Mouse (Mus musculus) embryonic fibroblast, embryonic 13.5 days (primary cell): ENCODE results near the gene Krtap5-4. TPM values are rescaled to one million over a fixed set of nuclear protein-coding genes. Genes with fewer than 3 reads are reported as not detected.
A peak's percentile ranks its signal among the peaks of the same experiment; 100 is the strongest.
"Not testable (repeated sequence)": the region's sequence is repeated elsewhere in the genome, so short reads cannot be mapped to it uniquely, and the experiment has no call there.

Experiments
- H3K27ac ChIP-seq: 2 replicates; pipeline ENCODE4 v1.5.1; 2012; ENCODE audit warnings: low read length, control low read depth, inconsistent platforms; ENCODE audit not compliant: insufficient read depth
- H3K4me1 ChIP-seq: 2 replicates; pipeline ENCODE4 v1.6.1; 2011; ENCODE audit warnings: low read length; ENCODE audit not compliant: control insufficient read depth, insufficient read depth
- H3K4me3 ChIP-seq: 2 replicates; pipeline ENCODE4 v1.5.1; 2011; ENCODE audit warnings: mild to moderate bottlenecking, control low read depth, low read length; ENCODE audit not compliant: insufficient read depth
- CTCF ChIP-seq: IDR thresholded peaks from 2 replicates; pipeline ENCODE4 v1.5.1; 2011; ENCODE audit warnings: mild to moderate bottlenecking, control low read depth, low read length, moderate library complexity, borderline replicate concordance; ENCODE audit not compliant: insufficient read depth
- POLR2A ChIP-seq: IDR thresholded peaks from 2 replicates; pipeline ENCODE4 v1.6.1; 2011; ENCODE audit warnings: low read depth, mild to moderate bottlenecking, control low read depth, low read length, moderate library complexity
- polyA plus RNA-seq: library from polyadenylated mRNA; stranded (reverse); fragments of >200 nt; gene quantifications from 2 replicates; pipeline ENCODE4 v1.2.4, GENCODE M21; 2011; ENCODE audit warnings: low read depth; ENCODE audit not compliant: missing spikeins, insufficient read length

Gene Krtap5-4
- polyA plus RNA-seq, 1 experiment = not detected

GRCm38 (mm10) chr7:142322641-142323040, 19.3 kb downstream of the Krtap5-4 start:
- Histone ChIP-seq H3K4me3 (no peak overlapping the region), H3K4me1 (no peaks in the 10 kb centered on the region), H3K27ac (no peak overlapping the region)
- no peak for TF ChIP-seq POLR2A
- TF ChIP-seq CTCF = no peak

GRCm38 (mm10) chr7:142323396-142324117, 20.2 kb downstream of the Krtap5-4 start:
- H3K4me3 ChIP-seq = no peak overlapping the region
- TF ChIP-seq CTCF = no peak
- H3K27ac ChIP-seq = no peak overlapping the region
- H3K4me1 ChIP-seq = no peaks in the 10 kb centered on the region

GRCm38 (mm10) chr7:142326714-142327445, 23.5 kb downstream of the Krtap5-4 start:
- Histone ChIP-seq H3K4me1 (no peaks in the 10 kb centered on the region), H3K27ac (no peak overlapping the region), H3K4me3 (no peak overlapping the region)
- no peak for TF ChIP-seq CTCF
- no peak for TF ChIP-seq POLR2A

- no peaks in the 10 kb centered on the region for H3K4me1 ChIP-seq
- no peak overlapping the region for H3K27ac ChIP-seq
- no peak for TF ChIP-seq CTCF
- no peak for TF ChIP-seq POLR2A
- no peak overlapping the region for H3K4me3 ChIP-seq
Observed at GRCm38 (mm10) chr7:142328507-142328906, 25.2 kb downstream of the Krtap5-4 start.

- Histone ChIP-seq H3K4me1 (no peaks in the 10 kb centered on the region), H3K27ac (no peak overlapping the region)
Observed at GRCm38 (mm10) chr7:142330271-142330724, 26.9 kb downstream of the Krtap5-4 start.

GRCm38 (mm10) chr7:142331281-142331680, 27.9 kb downstream of the Krtap5-4 start:
- Histone ChIP-seq H3K27ac (no peak overlapping the region), H3K4me1 (no peaks in the 10 kb centered on the region), H3K4me3 (no peak overlapping the region)
- TF ChIP-seq POLR2A = no peak
- no peak for TF ChIP-seq CTCF

More at GRCm38 (mm10) chr7:142330271-142330724, 26.9 kb downstream of the Krtap5-4 start:
- TF ChIP-seq CTCF (no peak), POLR2A (no peak)
- no peak overlapping the region for H3K4me3 ChIP-seq

- H3K27ac ChIP-seq, H3K4me1 ChIP-seq, H3K4me3 ChIP-seq: not testable (repeated sequence)
Observed at GRCm38 (mm10) chr7:142332741-142333140, 29.4 kb downstream of the Krtap5-4 start.

GRCm38 (mm10) chr7:142334246-142334645, 30.9 kb downstream of the Krtap5-4 start:
- H3K4me3 ChIP-seq = no peak overlapping the region
- TF ChIP-seq POLR2A (no peak), CTCF (peak; percentile 81)
- H3K4me1 ChIP-seq = no peaks in the 10 kb centered on the region
- H3K27ac ChIP-seq = no peak overlapping the region

GRCm38 (mm10) chr7:142335151-142335550, 31.8 kb downstream of the Krtap5-4 start:
- no peaks in the 10 kb centered on the region for H3K4me1 ChIP-seq
- no peak overlapping the region for H3K27ac ChIP-seq
- TF ChIP-seq POLR2A (no peak), CTCF (no peak)
- H3K4me3 ChIP-seq = no peak overlapping the region

GRCm38 (mm10) chr7:142340269-142340970, 37.1 kb downstream of the Krtap5-4 start:
- Histone ChIP-seq H3K27ac (no peak overlapping the region), H3K4me1 (no peaks in the 10 kb centered on the region)
- no peak for TF ChIP-seq CTCF
- TF ChIP-seq POLR2A = no peak

More at GRCm38 (mm10) chr7:142340269-142340970, 37.1 kb downstream of the Krtap5-4 start:
- H3K4me3 ChIP-seq = no peak overlapping the region
